Mouse (Mus musculus): ENCODE data around the gene Pim1.
A peak's percentile ranks its signal among the peaks of the same experiment; 100 is the strongest.
"Not testable (repeated sequence)": the region's sequence is repeated elsewhere in the genome, so short reads cannot be mapped to it uniquely, and the experiment has no call there.

Pim1 gene

DNA sequence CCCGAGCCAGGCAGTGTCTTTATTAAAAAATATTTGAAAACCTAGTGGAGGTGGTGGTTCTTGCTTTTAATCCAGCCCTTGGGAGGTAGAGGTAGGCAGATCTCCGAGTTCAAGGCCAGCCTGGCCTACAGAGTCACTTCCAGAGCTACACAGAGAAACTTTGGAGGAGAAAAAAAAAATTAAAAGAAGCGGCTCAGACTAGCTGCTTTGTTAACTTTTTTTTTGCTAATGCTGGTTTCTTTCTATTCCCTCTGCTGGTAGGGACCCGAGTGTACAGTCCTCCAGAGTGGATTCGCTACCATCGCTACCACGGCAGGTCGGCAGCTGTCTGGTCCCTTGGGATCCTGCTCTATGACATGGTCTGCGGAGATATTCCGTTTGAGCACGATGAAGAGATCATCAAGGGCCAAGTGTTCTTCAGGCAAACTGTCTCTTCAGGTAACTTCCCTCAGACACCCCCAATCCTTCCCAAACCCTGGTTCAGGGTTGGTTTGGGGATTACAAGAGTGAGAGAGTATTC is 3.0 kb downstream of the Pim1 start:
- peak in 1 of 2 experiments; percentile 37 for DNase-seq (ENCODE audit: low spot score in 2 of 2)

- DNase-seq (ENCODE audit: low spot score in 2 of 2), result peak; percentile 77 to 80
Measured at GRCm38 (mm10) chr17:29494062-29494731, 3.6 kb downstream of the Pim1 start.

GRCm38 (mm10) chr17:29494732-29495076 is 4.2 kb downstream of the Pim1 start:
- no peak for DNase-seq (ENCODE audit: low spot score in 2 of 2)

DNA sequence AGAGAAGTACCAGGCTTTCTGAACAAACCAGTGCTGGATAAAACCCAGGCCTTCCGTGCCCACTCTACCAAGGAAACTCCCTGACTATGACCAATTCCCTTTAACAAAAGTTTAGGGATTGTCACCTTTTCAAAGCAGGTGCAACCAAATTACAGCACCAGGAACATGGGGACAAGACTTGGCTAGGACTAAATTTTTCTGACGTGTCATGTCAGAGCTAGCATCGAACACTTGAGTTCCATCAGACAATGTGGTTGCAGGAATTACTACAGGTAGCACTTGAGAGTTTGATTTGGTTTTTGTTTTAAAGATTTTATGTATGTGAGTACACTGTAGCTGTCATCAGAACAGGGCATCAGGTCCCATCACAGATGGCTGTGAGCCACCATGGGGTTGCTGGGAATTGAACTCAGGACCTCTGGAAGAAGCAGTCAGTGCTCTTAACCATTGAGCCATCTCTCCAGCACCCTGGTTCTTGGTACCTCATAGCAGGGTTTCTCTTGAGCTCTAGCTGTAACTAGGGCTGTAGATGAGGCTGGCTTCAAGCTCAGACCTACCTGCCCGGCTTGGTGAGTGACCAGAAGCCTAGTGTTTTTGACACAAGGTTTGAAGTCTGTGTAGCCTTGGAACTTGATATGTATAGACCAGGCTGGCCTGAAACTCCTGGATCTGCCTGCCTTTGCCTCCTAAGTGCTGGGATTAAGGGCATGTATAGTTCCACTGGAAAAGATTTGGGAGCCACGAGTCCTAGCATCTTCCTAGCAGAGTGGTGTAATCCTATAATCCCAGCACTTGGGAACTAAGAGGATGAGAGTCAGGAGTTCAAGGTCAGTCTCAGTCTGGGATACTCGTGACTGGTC is 5.9 kb downstream of the Pim1 start:
- no peak for DNase-seq (ENCODE audit: low spot score in 2 of 2)

DNA sequence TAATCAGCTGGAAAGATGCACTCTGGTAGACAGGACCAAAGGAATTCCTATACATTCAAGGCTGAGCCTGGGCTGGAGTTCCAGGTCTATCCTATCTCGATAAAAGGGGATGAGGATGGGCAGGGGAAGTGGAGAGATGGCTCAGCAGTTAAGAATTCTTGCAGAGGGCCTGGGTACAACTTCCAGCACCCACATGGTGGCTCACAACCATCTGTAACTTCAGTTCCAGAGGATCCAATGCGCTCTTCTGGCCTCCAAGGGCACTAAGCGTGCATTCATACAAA is 6.5 kb downstream of the Pim1 start:
- DNase-seq (ENCODE audit: low spot score in 2 of 2), result no peak

GRCm38 (mm10) chr17:29497481-29497880 is 6.9 kb downstream of the Pim1 start:
- not testable (repeated sequence) for DNase-seq (ENCODE audit: low spot score in 2 of 2)

- peak; percentile 47 to 58 for DNase-seq (ENCODE audit: low spot score in 2 of 2)
Measured at GRCm38 (mm10) chr17:29498028-29498427, 7.5 kb downstream of the Pim1 start.

- not testable (repeated sequence) for DNase-seq (ENCODE audit: low spot score in 2 of 2)
Measured at GRCm38 (mm10) chr17:29498952-29499351, 8.4 kb downstream of the Pim1 start.

DNA sequence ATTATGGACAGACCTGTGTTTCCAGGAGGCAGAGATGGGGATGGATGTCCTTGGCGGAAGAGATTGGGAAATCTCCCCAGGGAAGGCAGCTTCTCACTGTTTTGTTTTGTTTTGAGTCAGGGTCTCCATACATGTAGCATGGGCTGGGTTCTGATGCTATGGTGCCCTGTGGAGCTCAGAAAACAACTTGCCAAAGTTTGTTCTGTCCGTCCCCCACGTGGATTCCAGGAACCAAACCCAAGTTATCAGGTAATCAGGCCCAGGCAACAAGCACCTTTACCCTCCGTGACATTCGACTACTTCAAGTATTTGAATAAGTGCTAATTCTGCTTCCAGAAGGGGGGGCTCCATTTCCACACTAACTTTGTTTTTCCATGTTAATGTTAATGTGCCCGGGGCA is 9.0 kb downstream of the Pim1 start:
- DNase-seq (ENCODE audit: low spot score in 2 of 2), result no peak

- no peak for DNase-seq (ENCODE audit: low spot score in 2 of 2)
Measured at GRCm38 (mm10) chr17:29500243-29500740, 9.7 kb downstream of the Pim1 start.

GRCm38 (mm10) chr17:29500802-29501469 is 10.4 kb downstream of the Pim1 start:
- DNase-seq (ENCODE audit: low spot score in 2 of 2), result no peak

DNA sequence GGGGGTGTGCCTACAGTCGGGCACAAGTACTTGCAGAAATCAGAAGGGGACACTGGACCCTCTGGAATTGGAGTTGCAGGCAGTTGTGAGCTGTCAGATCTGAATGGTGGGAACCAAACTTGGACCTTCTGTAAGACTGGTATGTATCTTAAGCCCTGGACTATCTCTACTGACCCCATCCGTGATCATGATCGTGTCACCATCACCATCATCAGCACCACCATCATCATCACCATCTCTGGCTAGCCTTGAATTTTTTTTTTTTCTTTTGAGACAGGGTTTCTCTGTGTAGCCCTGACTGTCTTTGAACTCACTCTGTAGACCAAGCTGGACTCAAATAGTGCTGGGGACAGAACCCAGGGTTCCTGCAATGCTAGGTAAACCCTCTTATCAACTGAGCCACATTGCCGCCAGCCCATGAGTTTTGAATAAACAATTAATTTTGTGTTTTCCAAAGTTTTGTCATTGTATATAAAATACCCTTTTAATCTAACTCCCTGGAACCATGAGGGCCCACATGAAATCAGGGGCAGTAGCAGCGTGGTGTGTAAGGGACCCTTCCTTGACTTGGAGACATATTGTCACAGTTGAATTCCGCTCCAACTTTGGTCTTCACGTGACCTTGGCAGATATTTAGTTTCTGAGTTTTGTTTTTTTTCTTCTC is 11.6 kb downstream of the Pim1 start:
- DNase-seq (ENCODE audit: low spot score in 2 of 2), result no peak

GRCm38 (mm10) chr17:29502669-29503665 is 12.4 kb downstream of the Pim1 start:
- no peak for DNase-seq (ENCODE audit: low spot score in 2 of 2)

DNA sequence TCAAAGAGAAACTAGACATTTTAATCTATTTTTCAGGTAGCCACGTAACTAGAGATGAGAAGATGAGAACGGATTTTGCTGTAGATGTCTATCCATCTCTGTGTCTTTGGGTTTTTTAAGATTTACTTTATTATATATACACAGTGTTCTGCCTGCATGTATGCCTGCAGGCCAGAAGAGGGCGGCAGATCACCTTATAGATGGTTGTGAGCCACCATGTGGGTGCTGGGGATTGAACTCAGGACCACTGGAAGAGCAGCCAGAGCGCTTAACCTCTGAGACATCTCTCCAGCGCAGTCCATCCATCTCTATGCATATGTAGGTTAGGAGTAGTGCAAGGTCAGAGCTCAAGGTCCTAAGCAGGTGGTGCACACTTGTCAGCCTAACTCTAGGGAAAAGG is 13.1 kb downstream of the Pim1 start:
- no peak for DNase-seq (ENCODE audit: low spot score in 2 of 2)

DNA sequence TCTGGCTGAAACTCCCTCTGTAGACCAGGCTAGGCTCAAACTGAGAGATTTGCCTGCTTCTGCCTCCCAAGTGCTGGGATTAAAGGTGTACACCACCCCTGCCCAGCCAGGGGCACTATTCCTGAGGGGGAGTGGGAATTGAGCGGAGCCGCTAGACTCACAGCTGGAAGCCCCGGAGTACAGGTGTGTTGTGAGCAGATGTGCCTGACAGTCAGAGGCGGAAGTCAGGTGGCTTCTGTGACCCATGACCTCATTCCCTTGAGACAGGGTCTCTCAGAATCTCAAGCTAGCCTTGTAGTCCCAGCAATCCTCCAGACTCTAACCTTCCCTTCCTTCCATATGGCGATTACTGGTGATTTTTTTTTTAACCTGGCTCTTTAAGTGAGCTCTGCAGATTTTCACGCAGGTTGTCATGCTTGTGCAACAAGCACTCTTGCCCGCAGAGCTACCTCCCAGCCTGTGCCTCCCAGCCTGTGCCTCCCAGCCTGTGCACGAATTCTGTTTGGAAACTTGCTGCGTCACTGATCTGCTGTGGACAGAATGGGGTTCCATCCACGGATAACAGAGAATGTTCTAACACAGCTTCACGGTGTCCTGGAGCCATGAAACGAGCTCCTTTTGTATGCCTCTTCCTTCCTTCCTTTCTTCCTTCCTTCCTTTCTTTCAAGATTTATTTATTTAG is 18.5 kb downstream of the Pim1 start:
- DNase-seq (ENCODE audit: low spot score in 2 of 2), result no peak

DNA sequence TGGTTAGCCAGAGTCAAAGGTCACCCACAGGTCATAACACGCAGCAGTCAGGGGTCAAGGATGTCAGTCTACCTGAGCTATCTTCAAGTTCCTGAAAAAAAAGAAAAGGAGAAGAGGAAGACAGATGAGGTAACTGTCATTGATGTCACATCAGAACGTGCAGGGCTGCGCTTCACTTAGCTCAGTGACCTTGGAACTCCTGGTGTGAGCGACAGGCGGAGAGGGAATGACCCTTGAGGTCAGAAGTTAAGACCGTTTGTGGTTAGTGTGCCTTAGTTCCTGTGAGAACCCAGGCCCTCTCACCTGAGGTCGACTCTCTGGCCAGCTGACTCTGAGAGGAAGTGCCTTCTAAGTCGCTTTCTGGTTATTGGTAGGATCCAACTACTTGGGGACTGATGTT is 20.1 kb downstream of the Pim1 start:
- no peak for DNase-seq (ENCODE audit: low spot score in 2 of 2)

DNA sequence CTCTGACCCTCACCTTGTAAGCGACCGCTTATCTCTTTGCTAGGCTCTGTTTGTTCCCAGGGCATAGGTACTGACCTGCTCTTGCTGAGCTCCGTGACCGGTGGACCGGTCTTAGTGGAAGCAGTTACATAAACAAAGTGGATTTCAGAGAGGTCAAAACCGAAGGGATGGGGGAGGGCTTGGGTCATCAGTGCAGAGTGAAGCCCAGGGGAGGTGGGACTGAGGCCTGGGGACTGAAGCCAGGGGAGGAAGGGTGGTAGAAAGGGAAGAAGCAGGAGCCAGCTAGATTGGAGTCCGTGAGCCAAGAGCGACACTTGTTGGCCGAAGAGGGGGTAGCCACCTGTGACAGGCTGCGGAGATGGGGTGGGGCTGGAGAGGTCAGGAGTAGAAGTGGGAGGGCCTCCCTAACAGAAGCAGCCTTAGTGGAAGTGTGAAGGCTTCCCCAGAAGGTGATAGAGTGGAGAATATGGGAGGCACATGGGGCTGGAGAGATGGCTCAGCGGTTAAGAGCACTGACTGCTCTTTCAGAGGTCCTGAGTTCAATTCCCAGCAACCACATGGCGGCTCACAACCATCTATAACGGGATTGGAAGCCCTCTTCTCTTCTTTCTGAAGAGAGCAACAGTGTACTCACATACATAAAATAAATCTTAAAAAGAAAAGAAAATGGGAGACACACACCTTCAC is 22.6 kb downstream of the Pim1 start:
- peak; percentile 77 for DNase-seq (ENCODE audit: low spot score in 2 of 2)

- peak; percentile 62 to 74 for DNase-seq (ENCODE audit: low spot score in 2 of 2)
Measured at GRCm38 (mm10) chr17:29514435-29514834, 23.9 kb downstream of the Pim1 start.

- not testable (repeated sequence) for DNase-seq (ENCODE audit: low spot score in 2 of 2)
Measured at GRCm38 (mm10) chr17:29518665-29519064, 28.1 kb downstream of the Pim1 start.

All from spleen, postnatal 36 days (tissue).